Mouse (Mus musculus) bone marrow macrophage, adult 2 months (primary cell): ENCODE data around the gene Fam234b.

ENCODE experiments used
- CTCF ChIP-seq: IDR thresholded peaks from 2 replicates; pipeline ENCODE4 v1.5.1; 2012; ENCODE audit warnings: low read depth, mild to moderate bottlenecking, low read length, moderate library complexity
- POLR2A ChIP-seq: IDR thresholded peaks from 2 replicates; pipeline ENCODE4 v1.6.1; 2012; ENCODE audit warnings: mild to moderate bottlenecking, low read depth, low read length, borderline replicate concordance

DNA sequence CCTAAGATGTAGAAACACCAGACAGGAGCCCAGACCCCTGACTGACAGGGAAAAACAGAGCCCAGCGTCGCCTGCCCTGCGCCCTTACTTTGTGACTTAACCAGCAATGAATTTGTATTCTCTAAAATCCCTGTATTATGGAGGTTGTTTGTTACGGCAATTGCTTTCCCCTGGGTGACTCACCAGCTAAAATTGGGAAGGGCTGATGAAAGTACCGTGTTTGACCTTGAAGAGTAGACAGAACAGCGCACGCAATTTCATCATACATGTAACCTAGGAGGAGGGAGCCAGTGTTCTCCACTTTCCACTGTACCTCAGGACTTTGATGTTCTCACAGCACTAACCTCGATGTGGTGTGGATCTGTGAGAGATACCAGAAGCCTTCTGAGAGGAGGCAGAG is 4.8 kb upstream of the Fam234b start:
- TF ChIP-seq CTCF, result no peak
- TF ChIP-seq POLR2A, result no peak
